Mouse (Mus musculus) layer of hippocampus, adult 11-12 months (tissue): ENCODE results near the gene Thap7.
"Not testable (repeated sequence)": the region's sequence is repeated elsewhere in the genome, so short reads cannot be mapped to it uniquely, and the experiment has no call there.

Experiments
- DNase-seq: peaks from one replicate; pipeline ENCODE4 v3.0.0; 2022; ENCODE audit warnings: low spot score

Thap7 gene

GRCm38 (mm10) chr16:17529981-17530586 lies 852 bp downstream of the Thap7 start:
- DNase-seq: no peak

- no peak for DNase-seq
Observed at GRCm38 (mm10) chr16:17528276-17528675, 2.7 kb downstream of the Thap7 start.

DNA sequence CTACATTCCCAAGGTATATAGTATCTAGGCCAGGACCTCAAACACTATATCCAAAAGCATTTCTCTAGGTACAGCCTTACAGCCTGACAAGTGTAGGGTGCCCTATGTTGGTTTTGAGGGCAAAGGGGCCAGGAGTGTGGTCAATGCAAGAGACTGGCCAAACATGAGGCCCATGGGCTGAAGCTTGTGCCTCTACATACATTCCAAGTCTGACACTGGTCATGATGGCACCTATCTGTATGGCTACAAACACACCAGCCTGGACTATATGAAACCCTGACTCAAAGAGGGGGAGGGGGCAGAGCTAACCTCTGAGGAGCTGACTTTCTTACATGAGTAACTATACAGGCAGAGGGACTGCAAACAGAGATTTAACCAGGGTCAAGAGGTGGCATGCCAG lies 3.3 kb downstream of the Thap7 start:
- DNase-seq: no peak

DNA sequence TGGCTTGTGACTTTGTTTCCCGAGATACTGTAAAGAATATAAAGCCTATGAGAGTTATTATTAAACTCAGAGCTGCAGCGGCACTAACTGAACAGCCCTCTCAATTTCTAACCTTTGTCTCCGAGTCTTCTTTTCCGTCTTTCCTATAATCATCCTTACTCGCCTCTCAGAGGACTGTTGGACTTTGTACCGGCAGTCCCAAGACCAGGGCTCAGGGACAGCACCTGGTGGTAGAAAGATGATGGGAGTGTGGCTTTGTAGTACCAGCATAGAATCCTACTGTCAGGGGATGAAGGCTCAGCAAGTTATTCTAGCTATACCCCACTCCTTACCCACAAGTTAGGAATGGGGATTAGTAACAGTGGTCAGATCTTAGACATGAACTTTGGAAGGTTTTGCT lies 4.7 kb downstream of the Thap7 start:
- DNase-seq: no peak

GRCm38 (mm10) chr16:17525524-17525923 lies 5.4 kb downstream of the Thap7 start:
- no peak for DNase-seq

GRCm38 (mm10) chr16:17524156-17524555 lies 6.8 kb downstream of the Thap7 start:
- no peak for DNase-seq

DNA sequence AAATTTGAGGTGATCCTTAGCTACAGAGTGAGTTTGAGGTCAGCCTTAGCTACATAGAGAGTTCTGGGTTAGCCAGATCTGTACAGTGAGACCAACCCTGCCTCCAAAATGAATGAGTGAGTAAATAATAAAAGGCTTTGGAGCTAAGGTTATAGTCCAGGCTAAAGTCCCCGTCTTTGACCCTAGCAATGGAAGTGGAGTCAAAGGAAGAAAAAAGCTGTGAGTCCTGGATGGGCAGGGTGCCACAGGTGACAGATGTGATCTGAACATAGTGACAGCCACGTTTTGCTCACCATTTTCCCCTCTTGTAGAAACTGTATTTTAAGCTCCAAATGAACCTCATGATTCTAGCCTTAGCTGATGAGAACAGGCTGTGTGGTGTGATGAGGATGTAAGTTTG lies 12.0 kb downstream of the Thap7 start:
- DNase-seq: no peak

- no peak for DNase-seq
Observed at GRCm38 (mm10) chr16:17511431-17511830, 19.5 kb downstream of the Thap7 start.

GRCm38 (mm10) chr16:17510686-17511085 lies 20.2 kb downstream of the Thap7 start:
- DNase-seq: no peak

DNA sequence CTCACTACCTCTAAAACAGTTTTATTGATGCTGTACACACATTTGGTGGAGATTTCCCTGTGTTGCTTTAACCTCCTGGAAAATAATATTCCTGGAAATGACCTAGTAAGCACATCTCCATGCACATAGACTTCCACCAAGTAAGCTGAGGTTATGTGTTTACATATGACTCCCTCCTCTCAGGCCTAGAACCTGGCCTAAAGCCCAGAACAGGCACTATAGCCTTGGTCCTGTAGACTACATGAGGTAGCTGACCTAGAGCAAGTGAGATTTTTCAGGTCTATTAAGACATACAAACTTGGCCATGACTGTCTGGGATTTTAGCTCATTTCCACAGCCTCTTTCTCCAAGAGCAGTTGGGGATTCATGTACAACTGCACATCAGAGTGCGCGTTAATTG lies 20.8 kb downstream of the Thap7 start:
- no peak for DNase-seq

GRCm38 (mm10) chr16:17509240-17509597 lies 21.7 kb downstream of the Thap7 start:
- no peak for DNase-seq

DNA sequence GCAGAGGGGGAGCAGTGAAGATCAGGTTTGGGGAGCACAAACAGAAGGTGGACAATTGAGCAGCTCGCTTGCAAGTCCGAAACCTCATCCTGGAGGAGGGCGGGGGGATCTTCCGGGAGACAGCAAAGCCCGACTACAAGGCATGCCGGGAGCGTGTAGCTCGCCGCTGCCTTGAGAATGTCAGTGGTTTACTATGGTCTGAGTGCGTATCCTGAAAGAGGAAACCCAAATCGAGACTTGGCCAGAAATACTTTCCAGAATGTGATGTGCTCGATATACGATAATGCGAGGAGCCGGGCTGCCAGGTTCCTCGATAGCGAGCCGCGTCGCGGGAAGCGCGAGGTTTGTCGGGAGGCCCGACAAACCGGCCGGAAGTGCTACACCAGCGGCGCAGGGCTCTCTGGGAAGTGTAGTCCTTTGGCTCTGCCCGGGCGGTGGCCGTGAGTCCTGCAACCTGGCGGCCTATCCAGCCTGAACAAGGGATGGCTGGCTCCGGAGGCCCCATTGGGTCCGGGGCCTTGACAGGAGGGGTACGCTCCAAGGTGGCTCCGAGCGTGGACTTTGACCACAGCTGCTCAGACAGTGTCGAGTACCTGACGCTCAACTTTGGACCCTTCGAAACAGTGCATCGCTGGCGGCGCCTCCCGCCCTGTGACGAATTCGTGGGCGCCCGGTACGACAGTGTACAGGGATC lies 22.2 kb downstream of the Thap7 start, which contains the start of gene Lztr1:
Gene Lztr1 (plus strand): TSS at position 143 of the 694 bp plus-strand sequence.
- DNase-seq: peak; percentile 89

DNA sequence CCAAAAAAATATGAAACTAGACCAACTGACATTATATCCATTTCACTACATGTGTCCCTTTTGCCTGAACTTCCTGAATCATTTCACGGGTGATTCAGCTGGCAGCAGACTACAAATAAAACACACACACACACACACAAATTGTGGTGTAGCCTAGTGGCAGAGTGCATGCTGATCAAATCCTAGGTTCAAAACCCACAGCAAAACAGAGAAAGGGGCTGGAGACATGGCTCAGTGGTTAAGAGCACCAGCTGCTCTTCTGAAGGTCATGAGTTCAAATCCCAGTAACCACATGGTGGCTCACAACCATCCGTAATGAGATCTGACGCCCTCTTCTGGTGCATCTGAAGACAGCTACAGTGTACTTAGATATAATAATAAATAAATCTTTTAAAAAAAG lies 22.9 kb downstream of the Thap7 start:
- DNase-seq: not testable (repeated sequence)

- DNase-seq: no peak
Observed at GRCm38 (mm10) chr16:17507018-17507552, 23.9 kb downstream of the Thap7 start.

DNA sequence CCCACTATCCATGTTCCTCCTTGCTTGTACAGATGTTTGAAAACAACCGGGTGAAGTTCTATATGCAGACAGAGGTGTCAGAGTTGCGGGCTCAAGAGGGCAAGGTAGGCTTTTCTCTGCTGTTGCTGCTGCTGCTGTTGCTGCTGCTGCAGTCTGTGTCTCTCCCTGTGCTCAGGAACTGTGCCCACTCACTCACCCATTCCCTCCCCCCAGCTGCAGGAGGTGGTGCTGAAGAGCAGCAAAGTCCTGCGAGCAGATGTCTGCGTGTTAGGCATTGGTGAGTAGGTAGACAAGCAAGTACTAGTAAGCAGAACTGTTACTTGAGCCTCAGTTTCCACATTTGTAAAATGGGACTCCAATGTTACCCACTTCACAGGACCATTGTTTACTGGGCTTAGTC lies 28.3 kb downstream of the Thap7 start:
- DNase-seq: no peak

DNA sequence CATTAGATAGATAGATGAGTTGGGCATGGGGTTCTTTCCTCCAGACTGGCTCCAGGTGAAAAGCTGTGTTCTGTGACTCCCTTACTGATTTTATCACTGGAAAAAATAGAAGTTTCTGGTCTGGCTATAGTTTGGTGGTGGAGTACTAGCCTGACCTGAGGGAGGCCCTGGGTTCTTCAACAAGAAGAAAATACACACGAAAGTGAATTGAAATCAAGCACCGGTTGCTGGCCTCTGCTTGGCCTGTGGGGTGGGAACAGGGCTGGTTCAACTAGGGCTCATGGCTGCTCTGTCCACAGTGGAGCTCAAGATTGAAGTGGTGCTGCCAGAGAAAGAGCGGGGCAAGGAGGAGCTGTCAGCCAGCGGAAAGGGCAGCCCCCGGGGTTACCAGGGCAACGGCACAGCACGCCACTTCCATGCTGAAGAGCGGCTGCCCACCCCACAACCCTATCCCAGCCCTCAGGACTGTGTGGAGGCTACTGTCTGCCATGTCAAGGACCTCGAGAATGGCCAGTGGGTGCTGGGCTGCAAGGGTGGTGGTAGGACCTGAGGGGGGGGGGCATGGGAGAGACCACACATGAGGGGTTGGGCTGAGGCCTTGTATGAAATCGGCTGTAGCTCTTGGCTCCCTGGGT lies 31.6 kb downstream of the Thap7 start:
- no peak for DNase-seq

- DNase-seq: peak; percentile 93
Observed at GRCm38 (mm10) chr16:17496499-17497305, 34.2 kb downstream of the Thap7 start.

DNA sequence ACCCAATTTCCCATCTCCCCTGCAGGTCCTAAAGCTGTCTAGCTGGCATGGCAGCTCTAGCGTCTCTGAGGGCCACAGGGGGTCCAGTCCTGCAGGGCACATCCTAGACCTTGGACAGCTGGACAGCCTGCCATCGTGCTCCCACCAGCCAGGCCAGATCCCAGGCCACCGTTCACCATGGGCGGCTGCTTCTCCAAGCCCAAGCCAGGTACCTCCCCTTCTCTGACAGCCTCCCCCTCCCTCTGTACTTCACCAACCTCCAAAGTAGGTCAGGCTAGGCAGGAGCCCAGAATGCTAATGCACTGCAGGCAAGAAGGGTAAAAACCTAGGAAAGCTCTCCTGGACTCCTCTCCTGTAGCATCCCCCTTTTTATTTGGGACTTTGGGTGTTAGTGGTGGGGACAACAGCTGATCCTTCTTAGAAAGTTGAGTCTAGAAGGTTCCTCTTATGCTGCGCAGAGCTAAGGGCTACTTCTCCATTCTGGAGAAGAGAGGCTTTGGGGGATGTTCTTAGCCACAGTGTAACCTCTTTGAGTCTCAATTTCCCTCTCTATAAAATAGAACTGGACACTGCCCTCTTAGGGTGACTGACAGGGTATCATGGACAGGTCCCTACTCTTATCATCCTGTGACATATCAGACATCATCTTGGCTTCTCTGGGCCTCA lies 38.9 kb downstream of the Thap7 start:
- no peak for DNase-seq

DNA sequence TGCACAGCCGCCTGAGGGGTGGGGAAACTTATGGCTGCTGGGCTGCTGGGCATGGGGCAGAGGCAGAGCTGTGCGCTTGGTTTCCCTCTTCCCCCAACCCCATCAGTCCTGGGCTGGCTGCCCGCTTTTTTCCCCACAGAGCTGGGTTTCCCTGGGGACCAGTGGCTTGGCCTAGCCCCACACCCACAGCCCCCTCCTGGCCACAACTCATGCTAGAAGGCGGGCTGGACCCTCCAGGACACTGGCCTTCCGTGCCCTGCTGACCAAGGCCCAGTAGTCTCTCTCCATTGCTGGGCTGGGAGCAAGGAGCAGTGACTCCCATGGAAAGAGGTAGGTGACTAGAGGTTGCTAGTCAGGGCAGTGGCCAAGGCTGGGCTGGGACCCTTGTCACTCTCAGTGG lies 39.8 kb downstream of the Thap7 start:
- no peak for DNase-seq

GRCm38 (mm10) chr16:17489469-17490111 lies 41.3 kb downstream of the Thap7 start, which contains the start of gene Aifm3:
Aifm3 (plus strand) TSS chr16:17489611.
- no peak for DNase-seq
